Mouse (Mus musculus): ENCODE data around the gene Oas1h.
"Not testable (repeated sequence)": the region's sequence is repeated elsewhere in the genome, so short reads cannot be mapped to it uniquely, and the experiment has no call there.

Oas1h gene

DNA sequence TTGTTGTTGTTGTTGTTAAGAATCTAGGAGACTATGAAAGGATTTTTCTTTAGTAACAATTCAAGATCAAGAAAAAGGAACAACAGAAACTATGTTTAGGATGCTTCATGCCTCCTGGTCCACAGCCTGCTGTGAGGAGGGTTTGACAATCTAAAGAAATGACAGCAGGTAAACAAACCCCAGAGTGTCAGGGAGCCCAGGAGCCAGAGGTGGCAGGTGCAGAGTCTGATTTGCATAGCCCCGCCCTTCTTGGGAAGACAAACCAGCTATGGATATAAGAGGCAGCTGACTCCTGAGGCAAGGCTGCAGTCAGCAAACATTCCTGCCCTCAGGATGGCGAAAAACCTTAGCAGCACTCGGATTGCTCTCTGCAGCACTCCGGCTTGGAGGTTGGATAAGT lies at the start of gene Oas1h:
TSS of gene Oas1h (plus strand) at position 301 of the 400 bp plus-strand sequence.
- no peak for DNase-seq

DNA sequence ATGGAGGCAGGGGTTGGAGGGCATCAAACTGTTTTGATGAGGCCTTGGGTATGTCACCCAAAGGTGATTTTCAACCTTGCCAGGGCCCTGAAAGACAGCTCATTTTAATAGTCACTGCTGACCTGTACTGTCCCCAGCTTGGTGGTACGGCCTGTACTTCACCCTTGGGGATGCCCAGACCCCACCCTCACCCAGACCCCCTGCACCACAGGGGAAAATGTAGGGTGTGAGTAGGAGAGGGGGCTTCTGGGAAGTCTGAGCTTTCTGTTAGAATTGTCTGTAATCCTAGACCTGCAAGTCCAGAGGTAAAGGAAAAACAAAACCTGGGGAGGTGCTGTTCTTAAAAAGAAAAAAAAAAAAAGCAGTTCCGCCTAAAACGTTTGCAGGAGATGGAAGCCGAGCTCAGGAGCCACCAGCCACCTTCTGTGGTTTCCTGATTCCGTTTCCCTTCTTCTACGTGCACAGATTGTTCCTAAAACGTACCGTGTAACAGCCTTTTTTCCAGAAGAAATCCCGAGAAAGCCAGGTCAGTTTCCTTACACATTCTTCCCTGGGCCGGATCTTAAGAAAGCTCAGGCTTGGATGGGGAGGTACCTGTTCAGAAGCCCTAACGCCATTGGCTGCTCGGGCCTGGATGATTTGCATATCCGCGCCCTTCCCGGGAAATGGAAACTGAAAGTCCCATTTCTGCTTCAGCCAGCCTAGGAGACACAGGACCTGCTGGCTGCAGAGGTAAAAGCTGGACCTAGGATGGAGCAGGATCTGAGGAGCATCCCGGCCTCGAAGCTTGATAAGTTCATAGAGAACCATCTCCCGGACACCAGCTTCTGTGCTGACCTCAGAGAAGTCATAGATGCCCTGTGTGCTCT lies 49.0 kb upstream of the Oas1h start, which contains the start of gene Oas1c:
TSS of gene Oas1c (minus strand) at position 564 of the 869 bp plus-strand sequence.
- peak; percentile 96 for DNase-seq

DNA sequence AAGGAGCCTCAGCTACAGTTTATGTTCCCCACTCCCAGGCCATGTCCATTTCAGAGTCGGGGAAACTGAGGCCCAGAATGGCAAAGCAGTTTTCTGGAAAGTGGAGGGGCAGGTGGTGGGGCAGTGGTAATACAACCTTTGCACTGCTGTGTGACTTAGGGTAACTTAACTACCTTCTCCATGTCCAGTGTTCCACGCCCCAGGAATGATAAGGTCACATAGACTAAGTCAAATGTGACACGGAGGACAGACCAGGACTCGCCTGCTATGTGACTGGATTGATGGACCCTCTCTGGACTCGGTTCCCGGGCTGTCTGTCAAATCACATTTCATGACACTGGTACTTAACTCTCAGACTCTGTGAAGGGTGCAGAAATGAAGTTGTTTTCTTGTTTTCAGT lies 48.2 kb upstream of the Oas1h start:
- DNase-seq: no peak

DNA sequence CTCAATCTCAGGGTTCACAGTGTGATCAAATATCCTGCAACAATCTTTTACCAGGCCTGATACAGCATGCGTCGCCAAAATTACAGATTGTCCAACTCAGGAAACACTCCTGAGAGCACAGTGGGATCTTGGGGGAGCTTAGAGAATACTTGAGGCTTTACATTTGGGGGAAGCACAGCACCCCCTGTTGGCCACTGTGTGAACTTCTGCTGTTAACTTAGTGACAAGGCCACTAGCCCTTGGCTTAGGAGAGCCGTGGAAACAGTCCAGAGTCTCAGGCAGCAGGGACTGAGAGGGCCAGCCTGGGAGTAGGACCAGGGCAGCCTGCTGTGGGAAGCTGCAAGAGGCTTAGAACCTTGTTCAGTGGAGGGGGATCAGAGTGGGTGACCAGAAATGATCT lies 45.3 kb upstream of the Oas1h start:
- DNase-seq: peak; percentile 46

DNA sequence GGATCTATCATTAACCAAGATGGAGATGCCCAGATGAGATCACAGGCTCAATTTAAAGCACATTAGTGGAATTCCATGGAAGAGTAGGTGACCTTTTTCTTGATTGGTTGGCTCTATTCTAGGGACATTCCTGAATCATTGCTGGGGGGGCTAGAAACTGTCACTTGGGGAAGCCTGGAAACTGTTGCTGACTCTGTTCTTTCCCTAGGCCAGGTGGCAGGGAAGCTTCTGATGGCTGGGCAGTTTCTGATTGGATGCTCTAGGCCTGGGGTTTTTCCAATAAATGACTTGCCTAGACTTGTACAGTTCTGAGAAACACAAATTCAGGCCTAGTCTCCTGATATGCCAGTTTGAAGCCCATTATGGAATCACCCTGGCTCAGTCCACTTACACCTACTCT lies 42.2 kb upstream of the Oas1h start:
- no peak for DNase-seq

DNA sequence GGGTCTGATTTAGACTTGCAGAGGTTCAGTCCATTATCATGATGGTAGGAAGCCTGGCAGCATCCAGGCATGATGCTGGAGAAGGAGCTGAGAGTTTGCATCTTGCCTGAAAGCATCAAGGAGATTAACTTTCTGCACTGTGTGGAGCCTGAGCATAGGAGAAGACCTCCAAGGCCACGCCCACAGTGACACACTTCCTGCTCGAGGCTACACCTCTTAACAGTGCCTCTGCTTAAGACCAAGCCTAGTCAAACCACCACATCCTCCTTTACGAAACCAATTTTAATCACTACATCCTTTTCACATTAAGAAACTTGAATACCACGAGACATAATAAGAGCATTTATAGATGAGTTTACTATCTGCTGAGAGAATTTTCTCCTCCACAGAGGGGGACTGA lies 30.2 kb upstream of the Oas1h start:
- no peak for DNase-seq

DNA sequence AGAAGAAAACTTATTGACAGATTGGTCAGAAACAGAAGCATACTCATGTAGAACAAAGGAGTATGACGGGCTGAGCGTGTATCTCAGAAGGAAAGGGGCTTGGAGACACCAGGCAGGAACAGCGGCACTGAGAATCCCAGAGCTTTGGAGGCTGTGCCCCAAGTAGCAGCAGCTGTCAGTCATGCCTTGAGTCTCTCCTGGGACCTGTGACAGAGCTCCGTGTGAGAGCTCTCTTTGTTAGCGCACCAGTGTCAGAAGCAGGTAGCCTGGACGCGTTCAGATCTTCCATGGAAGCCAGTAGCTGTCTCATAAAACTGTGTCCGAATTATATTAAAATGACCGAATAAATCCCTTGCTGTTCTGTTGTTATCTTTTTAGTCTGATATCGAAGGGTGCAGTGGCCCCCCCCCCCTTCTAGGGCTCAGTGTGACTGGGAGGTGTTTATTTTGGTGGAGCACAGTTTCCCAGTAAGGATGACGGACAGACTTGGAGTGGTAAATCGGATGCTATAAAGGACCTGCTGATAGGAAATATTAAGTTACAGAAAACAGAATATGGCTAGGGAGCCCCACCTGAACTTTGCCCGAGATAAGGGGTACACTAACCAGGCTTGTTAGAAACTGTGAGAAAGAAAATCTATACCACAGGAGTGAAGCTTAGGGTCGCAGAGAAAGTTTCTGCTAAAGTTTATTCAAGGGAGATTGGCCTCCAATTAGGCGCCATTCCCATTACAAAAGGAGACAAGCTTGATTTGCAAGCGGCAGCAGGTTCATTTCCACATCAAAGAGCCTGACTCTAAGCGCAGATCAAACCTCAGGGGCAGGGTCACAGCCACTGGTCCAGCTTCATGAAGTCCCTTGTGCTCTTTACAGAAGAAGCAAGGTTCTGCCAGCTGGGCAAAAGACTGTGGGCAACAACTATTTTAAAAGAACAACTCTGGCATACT lies 27.6 kb upstream of the Oas1h start:
- DNase-seq: no peak

DNA sequence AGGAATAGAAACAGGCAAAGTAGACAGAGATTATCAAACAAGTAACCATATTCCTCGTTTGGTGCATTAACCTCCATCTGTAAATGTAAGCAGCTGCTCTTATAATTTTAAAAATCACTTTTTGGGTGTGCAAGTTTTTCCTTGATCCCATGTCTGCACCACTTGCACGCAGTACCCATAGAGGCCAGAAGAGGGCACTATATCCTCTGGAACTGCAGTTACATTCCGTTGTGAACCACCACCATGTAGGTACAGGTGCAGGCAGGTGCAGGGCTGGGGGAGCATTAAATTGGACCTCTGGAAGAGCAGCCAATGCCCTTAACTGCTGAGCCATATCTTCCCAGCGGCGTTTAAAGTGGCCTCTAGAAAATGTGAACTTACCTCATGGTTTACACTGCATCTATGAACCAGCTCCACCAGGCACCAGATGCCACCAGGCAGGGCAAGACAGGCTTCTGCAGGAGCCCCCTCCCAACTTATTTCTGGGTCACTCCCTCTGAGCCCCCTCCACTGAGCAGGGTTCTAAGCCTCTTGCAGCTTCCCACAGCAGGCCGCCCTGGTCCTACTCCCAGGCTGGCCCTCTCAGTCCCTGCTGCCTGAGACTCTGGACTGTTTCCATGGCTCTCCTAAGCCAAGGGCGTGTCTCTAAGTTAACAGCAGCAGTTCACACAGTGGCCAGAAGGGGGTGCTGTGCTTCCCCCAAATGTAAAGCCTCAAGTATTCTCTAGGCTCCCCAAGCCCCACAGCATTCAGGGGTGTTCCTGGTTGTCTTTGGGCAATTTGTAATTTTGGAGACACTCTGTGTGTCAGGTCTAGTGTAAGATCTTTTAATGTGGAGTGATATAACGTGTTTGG lies 24.3 kb upstream of the Oas1h start:
- peak; percentile 70 for DNase-seq

DNA sequence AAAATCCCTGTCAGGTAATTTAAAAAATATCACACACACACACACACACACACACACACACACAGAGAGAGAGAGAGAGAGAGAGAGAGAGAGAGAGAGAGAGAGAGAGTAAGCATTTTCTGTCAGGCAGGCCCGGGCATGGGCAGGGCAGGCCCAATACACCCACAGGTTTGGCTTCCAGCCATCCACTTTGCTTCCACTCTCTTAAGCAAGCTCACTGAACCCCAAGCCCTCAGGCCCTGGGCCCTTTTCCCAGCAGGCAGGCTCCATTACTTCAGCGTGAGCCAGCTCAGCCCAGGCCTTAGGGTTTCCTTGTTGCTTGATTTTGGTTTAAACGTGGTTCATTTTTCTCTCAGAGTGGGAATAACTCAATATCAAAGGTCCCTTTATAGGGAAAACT lies 16.5 kb upstream of the Oas1h start:
- peak; percentile 56 for DNase-seq

DNA sequence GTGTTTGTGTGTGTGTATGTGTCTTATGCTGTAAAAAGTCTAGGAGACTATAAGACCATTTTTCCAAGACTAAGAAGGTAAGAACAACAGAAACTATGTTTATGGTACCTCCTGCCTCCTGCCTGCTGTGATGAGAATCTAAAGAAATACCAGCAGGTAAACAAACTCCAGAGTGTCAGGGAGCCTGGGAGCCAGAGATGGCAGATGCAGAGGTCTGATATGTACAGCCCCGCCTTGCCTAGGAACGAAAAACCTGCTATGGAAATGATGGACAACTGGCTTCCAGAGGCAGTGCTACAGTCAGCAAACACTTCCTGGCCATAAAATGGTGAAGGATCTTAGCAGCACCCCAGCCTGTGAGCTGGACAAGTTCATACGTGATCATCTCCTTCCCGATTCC lies 14.2 kb upstream of the Oas1h start, which contains the start of gene Oas1f:
TSS of gene Oas1f (plus strand) at position 301 of the 400 bp plus-strand sequence.
- no peak for DNase-seq

DNA sequence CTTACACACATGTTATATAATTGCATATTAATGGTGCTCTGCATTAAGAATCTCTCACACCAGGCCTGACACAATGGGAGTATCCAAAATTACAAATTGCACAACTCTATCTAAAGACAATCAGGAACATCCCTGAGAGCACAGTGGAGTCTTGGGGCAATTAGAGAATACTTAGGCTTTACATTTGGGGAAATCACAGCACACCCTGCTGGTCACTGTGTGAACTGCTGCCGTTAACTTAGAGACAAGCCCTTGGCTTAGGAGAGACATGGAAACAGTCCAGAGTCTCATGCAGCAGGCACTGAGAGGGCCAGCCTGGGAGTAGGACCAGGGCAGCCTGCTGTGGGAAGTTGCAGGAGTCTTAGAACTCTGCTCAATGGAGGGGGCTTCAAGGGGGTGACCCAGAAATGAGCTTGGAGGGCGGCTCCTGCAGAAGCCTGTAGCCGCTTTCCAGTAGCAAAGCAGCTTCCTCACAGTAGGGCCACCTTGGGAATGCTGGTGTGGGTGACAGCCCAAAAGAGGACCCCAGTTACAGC lies 11.6 kb upstream of the Oas1h start:
- peak; percentile 69 for DNase-seq

DNA sequence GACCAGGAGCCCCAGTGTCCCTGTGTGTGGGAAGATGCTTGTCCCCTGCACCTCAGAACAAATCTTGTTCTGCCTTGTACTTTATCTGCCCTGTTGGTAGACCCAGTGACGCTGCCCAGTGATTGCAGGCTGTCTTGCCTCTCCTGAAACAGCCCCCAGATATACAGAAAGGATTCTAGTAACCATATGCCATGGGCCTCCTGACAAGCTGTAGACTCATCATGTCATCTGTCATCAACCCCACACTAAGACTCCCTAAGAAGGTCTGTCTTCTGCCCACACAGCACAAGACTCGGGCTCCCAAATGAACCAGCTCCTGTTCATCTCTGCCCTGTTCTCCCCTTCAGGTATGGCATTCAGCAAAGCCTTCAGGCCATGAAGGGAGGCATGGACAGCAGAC lies 2.0 kb upstream of the Oas1h start:
- DNase-seq: no peak

DNA sequence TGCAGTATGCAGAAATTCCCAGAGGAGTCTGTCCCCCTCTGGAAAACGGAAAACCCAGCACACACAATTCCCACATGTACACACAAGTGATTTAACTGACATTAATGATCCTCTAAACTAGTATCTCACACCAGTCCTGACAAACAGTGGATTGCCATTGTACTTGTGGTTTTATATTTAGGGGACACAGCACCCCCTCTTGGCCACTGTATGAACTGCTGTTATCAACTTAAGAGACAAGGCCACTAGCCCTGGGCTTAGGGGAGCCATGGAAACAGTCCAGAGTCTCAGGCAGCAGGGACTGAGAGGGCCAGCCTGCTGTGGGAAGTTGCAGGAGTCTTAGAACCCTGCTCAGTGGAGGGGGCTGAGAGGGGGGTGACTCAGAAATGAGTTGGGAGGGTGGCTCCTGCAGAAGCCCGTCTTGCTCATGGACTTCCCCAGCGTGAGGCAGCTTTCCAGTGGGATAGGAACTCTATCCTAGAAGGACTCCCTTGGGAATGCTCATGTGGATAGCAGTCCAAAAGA lies 4.2 kb downstream of the Oas1h start:
- peak; percentile 23 for DNase-seq

DNA sequence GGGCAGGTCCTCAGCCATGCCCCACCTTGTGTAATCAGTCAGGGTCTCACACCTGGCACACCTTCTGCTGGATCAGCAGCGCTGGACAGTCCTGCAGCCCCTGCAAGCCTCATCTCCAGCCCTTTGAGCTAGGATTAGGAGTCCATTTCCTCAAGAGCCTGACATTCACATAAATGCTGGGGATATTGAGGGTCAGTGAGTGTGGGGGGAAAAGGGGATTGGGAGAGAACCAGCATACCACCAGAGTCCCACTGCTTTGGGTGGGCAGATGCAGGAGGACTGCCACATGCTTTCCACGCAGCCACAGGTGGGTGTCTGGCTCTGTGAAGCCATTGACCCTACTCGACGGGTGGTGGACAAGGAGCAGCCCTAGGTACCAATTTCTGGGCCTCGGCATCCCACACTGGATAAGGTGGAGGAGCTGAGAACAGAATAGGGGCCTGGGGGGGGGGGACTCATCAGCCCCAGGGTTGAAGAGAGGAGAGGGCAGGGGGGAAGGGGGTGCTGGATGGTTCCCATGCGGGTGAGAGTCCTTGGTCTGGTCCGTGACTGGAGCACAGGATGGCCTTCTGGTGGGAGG lies 8.3 kb downstream of the Oas1h start:
- DNase-seq: no peak

DNA sequence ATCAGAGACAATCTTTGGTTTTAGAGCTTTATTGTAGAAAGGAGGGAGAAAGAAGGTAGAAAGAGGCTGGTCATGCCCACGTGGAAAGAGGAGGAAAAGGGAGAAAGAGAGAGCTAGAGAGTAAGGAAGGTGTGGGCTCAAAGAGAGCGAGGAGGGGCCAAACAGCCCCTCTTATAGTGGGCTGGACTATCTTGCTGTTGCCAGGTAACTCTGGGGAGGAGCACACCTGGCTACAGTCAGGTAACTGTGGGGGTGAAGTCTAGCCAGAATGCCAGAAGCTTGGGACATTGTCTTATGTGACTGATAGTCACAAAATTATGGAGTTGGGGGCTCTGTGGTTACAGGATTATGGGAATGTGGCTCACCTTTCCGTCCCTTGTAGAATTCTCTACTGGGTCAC lies 8.9 kb downstream of the Oas1h start:
- no peak for DNase-seq

DNA sequence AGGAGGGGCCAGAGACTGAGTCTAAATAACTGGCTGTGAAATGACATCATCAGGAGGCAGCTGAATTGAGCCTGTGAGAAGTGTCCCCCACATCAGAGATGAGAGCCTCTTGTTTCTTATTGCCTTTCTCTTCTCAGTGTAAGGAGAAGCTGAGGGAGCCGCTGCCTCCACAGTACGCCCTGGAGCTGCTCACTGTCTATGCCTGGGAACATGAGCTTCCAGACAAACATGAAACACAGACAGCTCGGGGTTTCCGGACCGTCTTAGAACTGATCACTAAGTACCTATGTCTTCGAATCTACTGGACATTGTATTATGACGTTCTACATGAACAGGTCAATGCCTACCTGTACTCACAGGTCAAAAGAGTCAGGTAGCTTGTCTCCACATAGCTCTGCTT lies 9.6 kb downstream of the Oas1h start:
- DNase-seq: no peak

DNA sequence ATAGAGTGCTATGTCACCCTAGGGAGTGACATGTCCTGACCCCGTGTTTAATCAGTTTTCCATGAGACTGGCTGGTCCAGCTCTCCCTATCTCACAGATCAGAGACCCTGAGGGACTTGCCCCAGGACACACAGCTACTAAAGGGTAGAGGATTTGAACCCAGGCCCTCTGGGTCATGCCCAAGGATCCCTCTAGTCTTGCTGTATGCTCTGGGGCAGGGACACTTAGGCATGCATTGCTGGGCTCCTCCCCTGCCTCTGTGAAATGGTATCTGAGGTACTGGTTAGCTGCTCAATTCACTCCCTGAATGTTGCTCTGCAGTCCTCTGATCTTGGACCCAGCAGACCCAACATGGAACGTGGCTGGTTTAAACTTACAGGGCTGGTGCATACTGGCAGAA lies 10.2 kb downstream of the Oas1h start:
- no peak for DNase-seq

DNA sequence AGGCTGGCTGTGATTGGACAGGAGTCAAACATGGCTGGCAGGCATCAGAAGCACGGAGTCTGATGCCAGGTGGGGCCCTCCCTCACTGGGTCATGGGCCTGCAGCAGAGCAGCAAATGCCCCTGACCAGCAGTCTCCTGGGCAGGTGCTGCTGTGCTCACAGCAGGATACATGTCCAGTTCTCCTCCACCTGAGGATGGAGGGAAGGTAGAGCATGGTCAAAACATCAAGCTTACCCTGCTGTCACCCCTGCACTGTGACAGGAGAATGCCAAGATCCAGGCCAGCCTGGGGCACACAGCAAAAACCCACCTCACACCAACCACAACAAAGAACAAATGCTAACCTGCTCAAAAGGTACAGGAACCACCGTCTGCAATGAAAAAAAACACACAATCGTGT lies 15.6 kb downstream of the Oas1h start:
- not testable (repeated sequence) for DNase-seq

DNA sequence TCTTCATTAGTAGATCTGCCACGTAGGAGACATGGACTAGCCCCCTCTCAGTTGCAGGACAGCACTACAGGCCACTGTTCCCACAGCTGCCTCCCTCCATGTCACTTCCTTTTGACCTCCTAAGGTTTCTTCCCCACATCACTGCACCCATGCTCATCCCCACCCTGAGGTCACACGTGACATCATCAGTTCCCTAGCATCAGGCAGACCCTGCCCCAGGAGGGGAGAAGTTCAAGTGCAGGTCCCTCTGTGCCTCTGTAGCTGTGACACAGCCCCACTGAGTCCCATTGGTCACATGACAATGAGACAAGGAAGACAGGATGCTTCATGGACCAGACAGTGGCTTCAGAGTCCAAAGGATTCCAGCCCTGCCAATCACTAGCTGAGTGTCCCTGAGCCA lies 16.2 kb downstream of the Oas1h start:
- not testable (repeated sequence) for DNase-seq

DNA sequence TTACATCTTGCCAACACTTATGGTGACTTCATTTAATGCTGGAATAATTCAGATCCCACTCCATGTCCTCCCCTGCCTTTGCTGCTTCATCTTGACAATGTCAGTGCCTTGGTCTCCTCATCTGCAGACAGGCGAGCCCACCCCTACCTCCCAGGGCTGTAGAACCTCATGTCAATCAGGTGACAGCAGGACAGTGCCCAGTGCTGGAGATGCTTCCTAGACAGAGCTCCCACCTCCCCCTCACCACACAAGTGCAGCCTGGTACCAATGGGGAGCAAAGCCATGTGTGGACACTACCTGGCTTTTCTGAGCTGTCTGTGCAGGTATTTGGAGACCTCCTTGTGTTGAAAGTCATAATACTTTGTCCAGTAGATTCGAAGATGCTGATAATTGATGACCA lies 17.6 kb downstream of the Oas1h start:
- not testable (repeated sequence) for DNase-seq

DNA sequence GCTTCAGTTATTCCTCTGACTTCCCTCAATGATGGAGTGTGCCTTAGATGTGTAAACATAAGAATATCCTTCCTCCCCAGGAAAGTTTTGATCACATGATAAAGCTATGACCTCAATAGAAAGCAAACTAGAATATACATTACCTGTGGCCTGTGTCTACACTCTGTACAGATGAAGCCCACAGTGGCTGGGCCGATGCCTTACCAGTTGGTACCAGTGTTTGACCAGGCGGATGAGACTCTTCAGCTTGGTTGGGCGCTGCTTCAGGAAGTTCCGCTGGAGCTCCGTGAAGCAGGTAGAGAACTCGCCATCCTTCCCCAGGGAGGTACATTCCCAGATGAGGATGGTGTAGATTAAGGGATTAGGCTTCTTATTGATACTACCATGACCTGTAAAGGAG lies 20.5 kb downstream of the Oas1h start:
- not testable (repeated sequence) for DNase-seq

DNA sequence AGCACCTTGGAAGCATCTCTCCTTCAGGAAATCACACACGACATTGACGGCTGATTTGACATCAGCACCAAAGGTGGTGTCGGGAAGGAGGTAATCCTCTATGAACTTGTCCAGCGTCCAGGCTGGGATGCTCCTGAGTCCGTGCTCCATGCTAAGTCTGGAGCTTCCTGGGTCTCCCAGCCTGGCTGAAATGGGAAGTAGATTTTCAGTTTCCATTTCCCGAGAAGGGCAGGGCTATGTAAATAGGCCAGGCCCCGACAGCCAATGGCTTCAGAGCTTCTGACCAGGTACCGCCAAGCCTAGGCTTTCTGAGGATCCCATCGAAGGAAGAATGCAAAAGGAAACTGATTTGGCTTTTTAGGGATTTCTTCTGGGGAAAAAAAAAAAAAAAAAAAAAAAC lies 26.2 kb downstream of the Oas1h start, which contains the start of gene Oas1g:
TSS of gene Oas1g (minus strand) at position 201 of the 400 bp plus-strand sequence.
- peak; percentile 32 for DNase-seq
